Mouse (Mus musculus) embryo, embryonic 10.5 days (tissue): ENCODE measurements around the gene Lonrf2.

Source experiments
- DNase-seq: peaks from one replicate; pipeline ENCODE4 v3.0.0-alpha.2; 2015; ENCODE audit warnings: low spot score

Gene Lonrf2

GRCm38 (mm10) chr1:38835568-38836476, 689 bp downstream of the Lonrf2 start:
- DNase-seq = peak; percentile 52

GRCm38 (mm10) chr1:38834899-38835298, 1.6 kb downstream of the Lonrf2 start:
- DNase-seq = peak; percentile 76

- no peak for DNase-seq
These were observed 11.6 kb downstream of the Lonrf2 start for GRCm38 (mm10) chr1:38824926-38825325.

- no peak for DNase-seq
These were observed 12.7 kb downstream of the Lonrf2 start for GRCm38 (mm10) chr1:38823851-38824250.

GRCm38 (mm10) chr1:38819691-38820090, 16.8 kb downstream of the Lonrf2 start:
- DNase-seq = no peak

- no peak for DNase-seq
These were observed 18.8 kb downstream of the Lonrf2 start for GRCm38 (mm10) chr1:38817671-38818070.

GRCm38 (mm10) chr1:38817268-38817667, 19.2 kb downstream of the Lonrf2 start:
- DNase-seq = no peak

GRCm38 (mm10) chr1:38816306-38816705, 20.2 kb downstream of the Lonrf2 start:
- DNase-seq = no peak

- DNase-seq = no peak
These were observed 29.4 kb downstream of the Lonrf2 start for GRCm38 (mm10) chr1:38807121-38807520.

GRCm38 (mm10) chr1:38800402-38800801, 36.1 kb downstream of the Lonrf2 start:
- no peak for DNase-seq

- DNase-seq = peak; percentile 78
These were observed 37.2 kb downstream of the Lonrf2 start for GRCm38 (mm10) chr1:38799304-38799703.

- peak; percentile 33 for DNase-seq
These were observed 39.6 kb downstream of the Lonrf2 start for GRCm38 (mm10) chr1:38796936-38797335.

GRCm38 (mm10) chr1:38795496-38795895, 41.0 kb downstream of the Lonrf2 start:
- DNase-seq = no peak

GRCm38 (mm10) chr1:38791016-38791810, 45.3 kb downstream of the Lonrf2 start:
- DNase-seq = no peak

- DNase-seq = peak; percentile 80
These were observed 46.4 kb downstream of the Lonrf2 start for GRCm38 (mm10) chr1:38789988-38790602.

- peak; percentile 54 for DNase-seq
These were observed 47.6 kb downstream of the Lonrf2 start for GRCm38 (mm10) chr1:38788904-38789303.

- peak; percentile 91 for DNase-seq
These were observed 49.1 kb downstream of the Lonrf2 start for GRCm38 (mm10) chr1:38787443-38787842.

GRCm38 (mm10) chr1:38786358-38786757, 50.2 kb downstream of the Lonrf2 start:
- DNase-seq = no peak

GRCm38 (mm10) chr1:38778271-38778670, 58.2 kb downstream of the Lonrf2 start:
- DNase-seq = no peak

GRCm38 (mm10) chr1:38777500-38777899, 59.0 kb downstream of the Lonrf2 start:
- DNase-seq = no peak

GRCm38 (mm10) chr1:38775713-38776112, 60.8 kb downstream of the Lonrf2 start:
- DNase-seq = no peak

GRCm38 (mm10) chr1:38770676-38771075, 65.8 kb downstream of the Lonrf2 start:
- DNase-seq = no peak
